Mouse (Mus musculus): ENCODE results near the gene Agap3.

DNA sequence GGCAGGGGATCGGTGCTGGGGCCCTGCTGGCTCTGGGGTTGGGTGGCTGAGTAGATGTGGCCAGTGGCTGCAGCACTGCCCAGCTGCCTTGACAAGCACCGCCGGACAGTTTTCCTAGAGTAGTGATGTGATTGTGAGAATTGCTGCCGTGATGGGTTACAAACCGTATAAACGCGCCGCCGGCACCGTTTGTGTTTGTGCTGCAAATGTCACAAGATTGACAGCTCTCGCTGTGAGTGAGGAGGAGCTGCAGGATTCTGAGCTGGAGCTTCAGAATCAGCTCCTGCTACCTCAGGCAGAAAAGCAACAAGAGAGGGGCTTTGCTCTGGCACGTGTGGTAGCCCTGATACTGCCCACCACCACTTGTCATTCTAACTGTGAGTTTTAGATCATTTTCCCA, 14.8 kb downstream of the Agap3 start:
- TF ChIP-seq CTCF (IDR thresholded peaks at IDR 0.05; ENCODE audit: insufficient read depth, low read depth, low read length): no peak
- no peak for TF ChIP-seq POLR2A (IDR thresholded peaks at IDR 0.05; ENCODE audit: insufficient read depth, low read depth, low read length)

Data from olfactory bulb, adult 2 months (tissue).